Comparison of ENCODE assay signal across 8 mouse cellular contexts in the genomic region with DNA sequence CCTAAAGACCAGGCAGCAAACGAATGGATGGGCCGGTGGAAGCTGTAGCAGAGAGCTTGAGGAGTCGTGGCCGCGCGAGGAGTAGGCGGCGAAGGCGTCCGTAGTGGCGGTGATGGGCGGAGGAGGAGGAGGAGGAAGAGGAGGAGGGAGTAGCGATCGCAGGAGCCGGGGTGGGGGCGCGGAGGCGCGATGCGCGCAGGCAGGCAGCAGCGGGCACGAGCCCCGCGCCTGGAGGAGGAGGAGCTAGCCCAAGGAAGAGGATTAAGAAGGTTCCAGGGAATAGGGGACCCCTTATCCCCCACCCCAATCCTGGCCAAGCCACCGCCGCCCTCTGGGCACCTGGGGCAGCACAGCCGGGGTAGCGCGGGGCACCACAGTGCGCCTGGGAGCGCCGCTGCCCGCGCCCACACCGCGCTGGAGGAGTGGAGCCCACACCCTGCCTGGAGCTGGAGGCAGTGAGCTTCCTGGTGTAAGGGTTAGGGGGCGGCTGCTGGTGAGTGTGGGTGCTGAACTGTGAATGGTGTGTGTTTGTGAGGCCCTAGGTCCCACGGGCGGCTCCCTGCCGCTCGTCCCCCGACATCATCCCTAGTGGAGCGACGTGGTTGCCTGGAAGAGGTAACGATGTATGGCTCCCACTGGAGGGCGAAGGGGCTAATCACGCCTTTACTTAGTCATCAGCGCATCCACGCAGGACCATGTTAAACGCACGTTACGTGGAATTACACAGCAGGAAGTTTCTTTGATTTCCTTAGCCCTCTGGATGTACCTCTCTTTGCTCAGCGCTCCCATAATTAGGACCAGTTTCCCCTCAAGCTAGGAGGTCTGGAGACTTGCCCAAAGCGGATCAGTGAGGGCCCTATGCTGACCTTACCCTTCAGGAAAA. TPM values are rescaled to one million over a fixed set of nuclear protein-coding genes. Genes with fewer than 3 reads are reported as not detected.
A peak's percentile ranks its signal among the peaks of the same experiment; 100 is the strongest.
DNase-seq lines count a peak whose midpoint lies in the region; ATAC-seq lines count a peak whose summit lies in the region.

Gene Gabra2, minus strand, starts transcription at position 125 of the 883 bp plus-strand sequence.

- H3K9me3 ChIP-seq in heart, embryonic 16.5 days (replicated peaks; ENCODE audit: control insufficient read depth, low read length) = no peaks in the 10 kb centered on the region
- no peaks in the 10 kb centered on the region for H3K9me3 ChIP-seq in embryonic facial prominence, embryonic 14.5 days (ENCODE audit: control insufficient read depth, low read length)
- H3K9me3 ChIP-seq in neural tube, embryonic 13.5 days = no peaks in the 10 kb centered on the region

- peak within 1 kb of the TSS; percentile 63 for H3K4me3 ChIP-seq in heart, embryonic 16.5 days (ENCODE audit: low read length)
- H3K4me3 ChIP-seq in embryonic facial prominence, embryonic 14.5 days (ENCODE audit: low read depth, low read length) = peak within 1 kb of the TSS; percentile 64
- H3K4me3 ChIP-seq in neural tube, embryonic 13.5 days = peak within 1 kb of the TSS; percentile 83

- 0 out of 2 replicates have a peak, but pooled peaks cover 2% of the 10 kb centered on the region for H3K4me1 ChIP-seq in heart, embryonic 16.5 days (ENCODE audit: control insufficient read depth, insufficient read depth, low read length)
- H3K4me1 ChIP-seq in embryonic facial prominence, embryonic 14.5 days (ENCODE audit: control insufficient read depth, insufficient read depth, low read length) = no peaks in the 10 kb centered on the region
- H3K4me1 ChIP-seq in neural tube, embryonic 13.5 days (replicated peaks) = peaks cover 16% of the 10 kb centered on the region

- no peak within 1 kb of the TSS for H3K27ac ChIP-seq in heart, embryonic 16.5 days (ENCODE audit: low read length)
- H3K27ac ChIP-seq in embryonic facial prominence, embryonic 14.5 days (replicated peaks; ENCODE audit: low read depth, low read length) = no peak within 1 kb of the TSS
- H3K27ac ChIP-seq in neural tube, embryonic 13.5 days (replicated peaks) = peak within 1 kb of the TSS; percentile 85

- DNase-seq in heart, postnatal 36 days = no peak
- peak; percentile 16 for DNase-seq in adrenal gland, postnatal 25 days
- DNase-seq in embryonic facial prominence, embryonic 14.5 days (ENCODE audit: low spot score) = peak; percentile 45
- peak; percentile 28 for DNase-seq in hindlimb bud, embryonic 11.5 days (ENCODE audit: extremely low spot score, low read depth, low spot score)
- peak; percentile 86 to 87 for DNase-seq in left cerebral cortex, postnatal 36 days (ENCODE audit: low spot score in 2 of 2)
- DNase-seq in spleen, adult 18-20 months = no peak

- intact Hi-C loops in heart, postnatal 36 days (cut with DNase I) = no loop called here
- intact Hi-C loops in left cerebral cortex, postnatal 36 days (cut with DNase I) = loop anchor here (5.0 to 10.0 kb wide), 3 partner anchors 151 to 1501 kb away; partner anchors contain the start of gene Gnpda2

- ATAC-seq in heart, embryonic 16.5 days (replicated peaks; ENCODE audit: extremely low read depth, insufficient read depth, low FRiP score) = no peak
- peak; percentile 80 for ATAC-seq in embryonic facial prominence, embryonic 14.5 days (ENCODE audit: low read depth)
- ATAC-seq in neural tube, embryonic 13.5 days (ENCODE audit: low read depth) = peak; percentile 95

- no peaks in the 10 kb centered on the region for H3K36me3 ChIP-seq in heart, embryonic 16.5 days (ENCODE audit: control insufficient read depth, insufficient read depth)
- no peaks in the 10 kb centered on the region for H3K36me3 ChIP-seq in embryonic facial prominence, embryonic 14.5 days (ENCODE audit: control insufficient read depth, insufficient read depth, low read length)
- H3K36me3 ChIP-seq in neural tube, embryonic 13.5 days = no peaks in the 10 kb centered on the region

- under 1% methylated on average over 54 of the region's 55 CpGs for WGBS in heart, embryonic 16.5 days
- 0% methylated on average over 41 of the region's 55 CpGs for WGBS in embryonic facial prominence, embryonic 14.5 days
- under 1% methylated on average over 39 of the region's 55 CpGs for WGBS in neural tube, embryonic 13.5 days

- H3K4me2 ChIP-seq in heart, embryonic 16.5 days (ENCODE audit: low read depth, low read length) = peak within 1 kb of the TSS; percentile 98
- H3K4me2 ChIP-seq in embryonic facial prominence, embryonic 14.5 days (ENCODE audit: low read depth, low read length) = peak within 1 kb of the TSS; percentile 96
- H3K4me2 ChIP-seq in neural tube, embryonic 13.5 days = peak within 1 kb of the TSS; percentile 85

- peaks cover 21% of the 10 kb centered on the region for H3K27me3 ChIP-seq in heart, embryonic 16.5 days (ENCODE audit: control insufficient read depth, insufficient read depth, low read length)
- H3K27me3 ChIP-seq in embryonic facial prominence, embryonic 14.5 days (replicated peaks; ENCODE audit: control insufficient read depth, insufficient read depth, low read length) = peaks cover 31% of the 10 kb centered on the region
- H3K27me3 ChIP-seq in neural tube, embryonic 13.5 days = peaks cover 10% of the 10 kb centered on the region

- peak within 1 kb of the TSS; percentile 55 for H3K9ac ChIP-seq in heart, embryonic 16.5 days (ENCODE audit: low read length)
- peak within 1 kb of the TSS; percentile 60 for H3K9ac ChIP-seq in embryonic facial prominence, embryonic 14.5 days (ENCODE audit: low read depth, low read length)
- peak within 1 kb of the TSS; percentile 86 for H3K9ac ChIP-seq in neural tube, embryonic 13.5 days

RNA-seq across cellular contexts. Expression of gene Gabra2, which starts in this region (rescaled TPM):
- polyA plus RNA-seq in heart, embryonic 16.5 days (2015; fragmentation: Nextera tagmentation; extraction: Ambion mirVana) = 0.11 and 0.14 TPM in 2 replicates
- total RNA-seq in heart, postnatal 36 days (2021) = not detected
- total RNA-seq in adrenal gland, postnatal 25 days (2021) = 0.09 TPM in 1 of 2 replicates, not detected in the other
- 2.4 and 2.5 TPM in 2 replicates for polyA plus RNA-seq in embryonic facial prominence, embryonic 14.5 days (2014; fragmentation: Nextera tagmentation; extraction: Ambion mirVana)
- total RNA-seq in left cerebral cortex, postnatal 36 days (2021) = 10 to 100 TPM; 68.7 to 98.3 TPM
- 21.5 and 22.3 TPM in 2 replicates for polyA plus RNA-seq in neural tube, embryonic 13.5 days (2015; fragmentation: Nextera tagmentation; extraction: Ambion mirVana)

Comparison
In these comparisons a context has a peak if more than half of its experiments do, and no peak if none do; other contexts are left out.
1. RNA of gene Gabra2 (total RNA-seq): 68.7 to 98.3 TPM in left cerebral cortex, postnatal 36 days; 0.09 TPM in adrenal gland, postnatal 25 days and not detected in heart, postnatal 36 days; every median in the first group is over 10 times any median in the second.
2. Peak in DNase-seq in adrenal gland, postnatal 25 days; RNA of the gene not detected or under 1 TPM.
3. DNase-seq: peak in embryonic facial prominence, embryonic 14.5 days (single experiment), hindlimb bud, embryonic 11.5 days (single experiment) and left cerebral cortex, postnatal 36 days (2 of 2); none in heart, postnatal 36 days (0 of 2) and spleen, adult 18-20 months (0 of 2).
4. Peak in every context shown above with its lines, with median percentiles within 50 percentile points of each other: H3K4me2 ChIP-seq, H3K4me3 ChIP-seq and H3K9ac ChIP-seq.